Mouse (Mus musculus) ES-E14 (cell line): ENCODE results near the gene Lamb2.

Experiments used
- CHD2 ChIP-seq: IDR thresholded peaks from 2 replicates; pipeline ENCODE4 v1.6.1; 2014; ENCODE audit warnings: mild to moderate bottlenecking, low read depth, low read length, inconsistent platforms
- HCFC1 ChIP-seq: IDR thresholded peaks from 2 replicates; pipeline ENCODE4 v1.6.1; 2012; ENCODE audit warnings: low read length, inconsistent platforms, borderline replicate concordance; ENCODE audit not compliant: insufficient read depth
- MAFK ChIP-seq: IDR thresholded peaks from 2 replicates; pipeline ENCODE4 v1.6.1; 2014; ENCODE audit warnings: mild to moderate bottlenecking, low read depth, low read length, inconsistent platforms; ENCODE audit not compliant: insufficient read depth
- ZC3H11A ChIP-seq: IDR thresholded peaks from 2 replicates; pipeline ENCODE4 v1.6.1; 2012; ENCODE audit warnings: low read depth, mild to moderate bottlenecking, inconsistent platforms, low read length, borderline replicate concordance
- ZNF384 ChIP-seq: IDR thresholded peaks from 2 replicates; pipeline ENCODE4 v1.6.1; 2012; ENCODE audit warnings: low read depth, low read length, inconsistent platforms

- TF ChIP-seq HCFC1: no peak
- TF ChIP-seq MAFK: no peak
- TF ChIP-seq ZC3H11A: no peak
- TF ChIP-seq ZNF384: no peak
- no peak for TF ChIP-seq CHD2
Measured at GRCm38 (mm10) chr9:108451519-108452160, 27.9 kb upstream of the Lamb2 start.
